Mouse (Mus musculus) midbrain, embryonic 14.5 days (tissue): ENCODE results near the gene Bcl2l2. TPM values are rescaled to one million over a fixed set of nuclear protein-coding genes. Genes with fewer than 3 reads are reported as not detected.

ENCODE experiments used
- ATAC-seq: fragments of 200-750 bp; cut with Nextera tagmentation; 2 replicates; pipeline ENCODE4 v1.8.0; 2017; ENCODE audit warnings: moderate number of reproducible peaks, moderate library complexity; ENCODE audit not compliant: low FRiP score, low TSS enrichment
- DNase-seq: peaks from one replicate; pipeline ENCODE4 v3.0.0-alpha.2; 2015
- H3K27ac ChIP-seq: fragments of 300-500 bp; sonication (generic); replicated peaks from 2 replicates; pipeline ENCODE4 v1.5.1; 2014; ENCODE audit warnings: mild to moderate bottlenecking, low read depth, low read length, moderate library complexity
- H3K27me3 ChIP-seq: fragments of 300-500 bp; sonication (generic); 2 replicates; pipeline ENCODE4 v1.6.1; 2014; ENCODE audit warnings: low read length, control low read depth, mixed read lengths; ENCODE audit not compliant: control insufficient read depth, insufficient read depth
- H3K36me3 ChIP-seq: fragments of 300-500 bp; sonication (generic); 2 replicates; pipeline ENCODE4 v1.6.1; 2014; ENCODE audit warnings: low read length, control low read depth; ENCODE audit not compliant: control insufficient read depth, insufficient read depth
- H3K4me1 ChIP-seq: fragments of 300-500 bp; sonication (generic); 2 replicates; pipeline ENCODE4 v1.6.1; 2014; ENCODE audit warnings: mild to moderate bottlenecking, antibody characterized with exemption, low read length, control low read depth; ENCODE audit not compliant: control insufficient read depth, insufficient read depth
- H3K4me2 ChIP-seq: fragments of 300-500 bp; sonication (generic); 2 replicates; pipeline ENCODE4 v1.6.1; 2014; ENCODE audit warnings: mild to moderate bottlenecking, low read length, moderate library complexity
- H3K4me3 ChIP-seq: fragments of 300-500 bp; sonication (generic); replicated peaks from 2 replicates; pipeline ENCODE4 v1.5.1; 2014; ENCODE audit warnings: low read depth, low read length
- H3K9ac ChIP-seq: fragments of 300-500 bp; sonication (generic); replicated peaks from 2 replicates; pipeline ENCODE4 v1.6.1; 2014; ENCODE audit warnings: mild to moderate bottlenecking, low read length, moderate library complexity
- H3K9me3 ChIP-seq: fragments of 300-500 bp; sonication (generic); 2 replicates; pipeline ENCODE4 v1.6.1; 2016; ENCODE audit warnings: low read length, control low read depth, mixed read lengths; ENCODE audit not compliant: control insufficient read depth
- WGBS: fragments of 180-500 bp; shearing (Covaris S2); extraction: QIAGEN DNeasy Blood & Tissue Kit; methylation state at CpG from one replicate; pipeline ENCODE4 v1.1.7; 2014; 5-methylcytosine and 5-hydroxymethylcytosine counted together
- polyA plus RNA-seq: library from polyadenylated mRNA; unstranded; fragments of >200 nt; fragmentation: Nextera tagmentation; extraction: Ambion mirVana; gene quantifications from 2 replicates; pipeline ENCODE4 v1.2.1, GENCODE M21; 2014

Bcl2l2 gene
- polyA plus RNA-seq: 5.5 and 5.8 TPM in 2 replicates

DNA sequence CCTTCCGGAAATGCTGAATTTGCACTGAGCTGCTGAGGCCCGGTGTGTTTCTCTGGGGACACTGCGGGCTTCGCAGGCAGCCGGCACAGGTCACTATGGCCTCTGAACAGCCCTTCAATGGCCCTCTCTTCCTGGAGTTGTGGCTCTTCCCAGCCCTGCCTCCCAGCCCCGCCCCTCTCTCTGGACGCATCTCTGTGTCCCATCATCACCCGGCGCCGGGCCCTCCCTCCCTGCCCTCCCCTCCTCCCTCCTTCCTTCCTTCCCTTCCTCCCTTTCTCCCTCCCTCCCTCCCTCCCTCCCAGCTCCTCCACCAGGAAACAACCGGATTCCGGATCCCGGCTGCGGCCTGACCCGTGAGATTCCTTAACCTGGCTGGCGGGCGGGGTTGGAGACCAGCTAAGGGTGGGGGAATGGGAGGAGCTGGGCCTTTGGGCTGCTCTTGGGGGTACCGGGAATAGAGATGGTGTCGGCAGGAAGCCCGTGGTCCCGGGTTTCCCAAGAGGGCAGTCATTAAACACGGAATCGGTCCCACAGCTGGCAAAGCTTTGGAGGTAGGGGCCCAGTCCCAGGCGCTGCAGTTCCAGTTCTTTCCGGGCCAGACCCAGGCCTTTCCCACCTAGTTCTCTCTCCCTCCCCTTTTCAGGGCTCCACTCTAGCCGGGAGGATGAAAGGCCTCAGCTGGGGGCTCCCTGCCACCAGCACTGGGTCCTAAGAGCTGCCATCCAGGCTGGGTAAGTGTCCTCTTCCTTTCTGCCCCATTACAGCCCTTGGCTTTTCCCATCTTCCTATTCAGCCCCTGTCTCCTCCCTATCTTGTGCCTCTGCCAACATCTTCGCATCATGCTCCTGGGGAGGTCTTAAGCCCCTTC is at the start of gene Bcl2l2, which contains the start of gene Gm20521:
Gene Bcl2l2, plus strand, starts transcription at position 224 of the 868 bp plus-strand sequence.
Gene Gm20521, plus strand, starts transcription at position 288 of the 868 bp plus-strand sequence.
- 0 out of 2 replicates have a peak, but pooled peaks cover 13% of the 10 kb centered on the region for H3K36me3 ChIP-seq
- WGBS: under 1% methylated on average over 27 of the region's 27 CpGs
- ATAC-seq: peak; percentile 86

DNA sequence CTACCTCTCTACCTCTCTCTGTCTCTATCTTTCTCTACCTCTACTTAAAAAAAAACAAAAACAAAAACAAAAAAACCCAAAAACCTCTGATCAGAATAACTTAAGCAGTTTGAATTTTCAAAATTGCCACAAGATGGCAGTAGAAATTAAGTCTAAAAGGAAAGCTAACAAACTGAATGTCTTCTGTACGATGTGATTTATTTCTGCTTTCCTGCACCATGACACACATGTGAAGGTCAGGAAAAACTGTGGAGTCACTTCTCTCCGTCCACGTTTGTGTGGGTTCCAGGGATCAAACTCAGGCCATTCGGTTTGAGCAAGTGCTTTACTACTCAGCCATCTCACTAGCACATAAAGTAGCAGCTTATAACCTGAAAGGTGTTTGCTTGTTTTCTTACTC is 39.7 kb upstream of the Bcl2l2 start:
- DNase-seq: peak; percentile 85
- H3K36me3 ChIP-seq: no peaks in the 10 kb centered on the region
- H3K27me3 ChIP-seq: no peaks in the 10 kb centered on the region
- 7% methylated on average over 4 of the region's 4 CpGs for WGBS
- no peaks in the 10 kb centered on the region for H3K9me3 ChIP-seq
- no peak for ATAC-seq
- no peak overlapping the region for H3K27ac ChIP-seq
- no peak overlapping the region for H3K4me3 ChIP-seq
- no peak overlapping the region for H3K4me2 ChIP-seq
- no peaks in the 10 kb centered on the region for H3K4me1 ChIP-seq
- no peak overlapping the region for H3K9ac ChIP-seq

More for the DNA sequence above, at the start of gene Bcl2l2, which contains the start of gene Gm20521:
- H3K4me1 ChIP-seq: peaks cover 16% of the 10 kb centered on the region
- peak within 1 kb of the TSS; percentile 84 for H3K9ac ChIP-seq
- no peaks in the 10 kb centered on the region for H3K27me3 ChIP-seq
- peak within 1 kb of the TSS; percentile 68 for H3K4me3 ChIP-seq
- H3K27ac ChIP-seq: peak within 1 kb of the TSS; percentile 90
- no peaks in the 10 kb centered on the region for H3K9me3 ChIP-seq
- peak; percentile 90 for DNase-seq
- H3K4me2 ChIP-seq: peak within 1 kb of the TSS; percentile 74

DNA sequence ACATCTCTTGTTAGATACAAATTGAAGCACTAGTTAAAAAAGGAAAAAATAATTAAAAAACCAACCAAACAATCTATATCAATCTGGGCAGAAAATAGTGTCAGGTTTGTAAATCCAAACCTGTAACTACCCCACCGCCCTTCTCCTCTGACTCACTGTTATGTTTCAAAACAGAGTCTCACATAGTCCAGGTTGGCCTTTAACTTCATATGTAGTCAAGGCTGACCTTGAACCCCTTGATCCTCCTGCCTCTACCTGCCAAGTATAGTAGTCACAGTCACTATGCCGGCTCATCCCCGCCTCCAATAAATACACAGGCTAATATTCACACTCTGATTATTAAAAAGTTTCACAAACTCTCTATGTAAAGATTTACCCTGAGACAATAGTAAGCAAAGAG is 27.5 kb upstream of the Bcl2l2 start:
- Histone ChIP-seq H3K27me3 (no peaks in the 10 kb centered on the region), H3K9me3 (no peaks in the 10 kb centered on the region), H3K4me1 (no peaks in the 10 kb centered on the region), H3K9ac (no peak overlapping the region), H3K4me3 (no peak overlapping the region), H3K27ac (no peak overlapping the region), H3K4me2 (no peak overlapping the region), H3K36me3 (peaks cover 22% of the 10 kb centered on the region; the same call in 1 of the 2 replicates)
- DNase-seq: no peak
- no peak for ATAC-seq
- 96% methylated on average over 3 of the region's 3 CpGs for whole genome bisulfite sequencing

DNA sequence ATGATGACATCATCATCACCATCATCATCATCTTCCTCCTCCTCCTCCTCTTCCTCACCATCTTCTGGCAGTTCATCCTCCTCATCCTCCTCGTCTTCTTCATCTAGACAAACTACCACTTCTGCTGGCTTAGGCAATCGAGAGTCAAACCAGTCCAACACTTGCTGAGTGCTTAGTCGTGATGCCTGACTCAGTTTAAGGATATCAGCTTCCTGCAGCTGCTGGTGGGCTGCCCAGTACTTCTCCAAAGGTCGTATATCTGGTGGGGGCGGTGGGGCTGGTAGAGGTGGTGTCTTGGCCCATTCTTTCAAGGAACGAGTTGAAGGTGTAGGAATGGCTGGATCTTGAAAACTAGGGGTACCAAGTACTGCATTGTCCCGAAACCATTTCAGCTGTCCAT is 26.5 kb upstream of the Bcl2l2 start:
- H3K4me2 ChIP-seq: no peak overlapping the region
- H3K27me3 ChIP-seq: no peaks in the 10 kb centered on the region
- H3K9ac ChIP-seq: no peak overlapping the region
- H3K9me3 ChIP-seq: no peaks in the 10 kb centered on the region
- H3K36me3 ChIP-seq: peaks cover 22% of the 10 kb centered on the region; the same call in 1 of the 2 replicates
- H3K4me1 ChIP-seq: no peaks in the 10 kb centered on the region
- DNase-seq (no peak), ATAC-seq (no peak)
- H3K4me3 ChIP-seq: no peak overlapping the region
- 91% methylated on average over 7 of the region's 7 CpGs for WGBS
- no peak overlapping the region for H3K27ac ChIP-seq

DNA sequence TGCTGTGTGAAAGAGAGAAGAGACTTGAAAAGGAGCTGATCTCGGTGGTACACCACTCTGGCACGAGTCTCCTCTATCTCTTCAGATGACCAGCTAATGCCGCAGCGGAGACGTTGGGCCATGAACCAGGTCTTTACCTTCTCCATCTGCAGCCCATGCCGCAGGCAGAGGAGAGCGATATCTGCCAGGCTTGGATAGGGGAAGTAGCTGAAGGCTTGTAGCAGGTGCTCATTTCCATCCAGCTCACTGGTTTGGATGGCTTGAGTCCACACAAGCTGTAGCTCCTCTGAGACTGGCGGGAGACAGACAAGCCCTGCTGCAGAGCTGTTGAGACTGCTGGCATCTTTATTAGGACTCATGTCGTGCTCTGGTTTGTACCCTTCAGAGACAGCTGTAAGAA is 25.3 kb upstream of the Bcl2l2 start:
- Histone ChIP-seq H3K4me2 (no peak overlapping the region), H3K4me1 (no peaks in the 10 kb centered on the region), H3K27ac (no peak overlapping the region), H3K9ac (no peak overlapping the region), H3K27me3 (no peaks in the 10 kb centered on the region), H3K36me3 (peaks cover 22% of the 10 kb centered on the region; the same call in 1 of the 2 replicates), H3K9me3 (no peaks in the 10 kb centered on the region), H3K4me3 (no peak overlapping the region)
- DNase-seq (no peak), ATAC-seq (no peak)
- WGBS: 89% methylated on average over 9 of the region's 9 CpGs

DNA sequence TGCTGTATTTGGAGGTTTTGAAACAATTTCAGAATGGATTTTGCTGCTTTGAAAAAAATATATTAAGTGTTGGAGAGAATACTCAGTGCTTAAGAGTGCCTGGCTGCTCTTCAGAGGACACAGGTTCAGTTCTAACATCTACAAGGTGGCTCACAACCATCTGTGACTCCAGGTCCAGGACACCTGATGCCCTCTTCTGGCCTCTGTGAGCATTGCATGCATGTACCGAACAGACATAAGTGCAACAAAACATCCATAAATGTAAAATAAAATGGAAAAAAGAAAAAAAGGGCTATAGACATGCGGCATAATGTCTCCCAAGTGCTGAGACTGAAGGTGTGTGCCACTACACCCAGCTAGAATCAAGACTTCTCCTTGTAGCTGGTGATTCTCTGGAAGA is 22.7 kb upstream of the Bcl2l2 start:
- Histone ChIP-seq H3K4me2 (no peak overlapping the region), H3K9ac (no peak overlapping the region), H3K4me1 (peaks cover 4% of the 10 kb centered on the region), H3K36me3 (peaks cover 15% of the 10 kb centered on the region; the same call in 1 of the 2 replicates), H3K27ac (no peak overlapping the region), H3K4me3 (no peak overlapping the region), H3K9me3 (no peaks in the 10 kb centered on the region), H3K27me3 (no peaks in the 10 kb centered on the region)
- DNase-seq (peak; percentile 79), ATAC-seq (no peak)
- 39% methylated on average over 2 of the region's 2 CpGs for WGBS

DNA sequence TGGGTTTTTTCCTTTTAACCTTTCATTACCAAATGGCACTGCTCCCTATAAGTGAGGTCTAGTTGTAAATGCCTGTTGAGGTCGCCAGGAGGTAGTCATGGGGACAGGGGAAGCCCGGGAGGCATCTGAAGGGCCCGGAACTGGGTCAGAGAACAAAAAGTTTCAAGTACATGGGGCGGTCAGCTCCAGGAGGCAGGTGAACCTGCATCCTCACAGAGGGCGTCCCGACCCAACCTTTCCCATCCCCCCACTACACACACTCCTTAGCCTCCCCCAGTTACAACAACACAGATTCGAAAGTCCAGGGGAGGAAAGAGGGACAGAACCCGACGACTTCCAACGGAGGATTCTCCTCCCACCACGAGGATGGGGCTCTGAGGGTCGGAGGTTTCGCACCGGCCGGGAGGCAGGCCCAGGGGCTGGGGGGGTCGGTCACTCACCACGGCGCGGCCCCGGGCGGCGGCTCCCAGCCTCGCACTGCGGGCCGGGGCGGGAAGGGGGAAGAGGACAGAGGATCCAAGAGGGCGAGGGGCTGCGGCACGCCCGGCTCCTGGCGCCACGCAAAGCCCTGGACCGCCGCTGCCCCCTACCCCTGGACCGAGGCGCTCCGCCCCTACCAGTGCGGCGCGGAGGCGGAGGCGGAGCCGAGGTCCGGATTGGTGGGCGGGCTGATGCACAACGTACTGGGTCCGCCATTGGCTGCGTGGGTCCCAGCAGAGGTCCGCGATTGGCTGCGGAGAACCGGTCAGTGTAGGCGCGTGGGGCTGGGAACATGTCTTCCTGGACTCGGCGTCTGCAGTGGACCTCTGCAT is 19.5 kb upstream of the Bcl2l2 start:
- peak; percentile 100 for ATAC-seq
- Histone ChIP-seq H3K9ac (peak overlapping the region; percentile 92), H3K27ac (peak overlapping the region; percentile 76), H3K9me3 (no peaks in the 10 kb centered on the region), H3K4me1 (peaks cover 4% of the 10 kb centered on the region), H3K4me2 (peak overlapping the region; percentile 85), H3K27me3 (no peaks in the 10 kb centered on the region), H3K36me3 (no peaks in the 10 kb centered on the region), H3K4me3 (peak overlapping the region; percentile 96)
- DNase-seq: peak; percentile 96
- whole genome bisulfite sequencing: under 1% methylated on average over 56 of the region's 56 CpGs

DNA sequence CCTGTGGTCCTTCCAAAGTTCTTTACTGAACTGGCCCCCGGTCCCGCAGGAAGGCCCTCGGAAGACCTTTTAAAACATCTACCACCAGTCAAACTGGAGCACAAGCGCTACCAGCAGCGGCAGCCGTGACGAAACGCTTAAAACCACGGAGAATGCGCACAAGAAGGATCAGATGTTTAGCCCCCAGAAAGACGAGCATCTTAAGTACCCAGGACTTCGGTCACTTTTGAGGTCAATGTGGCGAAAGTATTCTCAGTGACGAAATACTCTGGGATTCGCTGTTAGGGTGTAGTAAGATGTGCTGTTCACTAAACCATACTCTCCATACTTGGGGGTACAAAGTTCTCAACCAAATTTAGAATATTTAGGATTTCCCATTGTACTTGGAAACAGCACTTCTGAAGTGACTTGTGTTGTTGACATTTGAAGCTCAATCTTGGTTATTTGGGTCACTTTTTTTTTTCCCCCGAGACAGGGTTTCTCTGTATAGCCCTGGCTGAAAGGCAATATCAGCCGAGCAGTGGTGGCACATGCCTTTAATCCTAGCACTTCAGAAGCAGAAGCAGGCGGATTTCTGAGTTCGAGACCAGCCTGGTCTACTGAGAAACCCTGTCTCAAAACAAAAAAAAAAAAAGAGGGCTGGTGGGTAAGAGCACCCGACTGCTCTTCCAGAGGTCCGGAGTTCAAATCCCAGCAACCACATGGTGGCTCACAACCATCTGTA is 18.7 kb upstream of the Bcl2l2 start:
- 17% methylated on average over 21 of the region's 21 CpGs for WGBS
- H3K4me1 ChIP-seq: peaks cover 4% of the 10 kb centered on the region
- H3K36me3 ChIP-seq: no peaks in the 10 kb centered on the region
- DNase-seq (no peak), ATAC-seq (peak; percentile 18; the same call in 1 of the 2 replicates)
- H3K9me3 ChIP-seq: no peaks in the 10 kb centered on the region
- H3K9ac ChIP-seq: peak overlapping the region; percentile 92
- H3K4me2 ChIP-seq: peak overlapping the region; percentile 85
- peak overlapping the region; percentile 76 for H3K27ac ChIP-seq
- H3K27me3 ChIP-seq: no peaks in the 10 kb centered on the region
- peak overlapping the region; percentile 96 for H3K4me3 ChIP-seq
